Mouse (Mus musculus): Measurements from ENCODE around the gene Vamp9.

- TF ChIP-seq POLR2A (IDR thresholded peaks at IDR 0.05; ENCODE audit: control insufficient read depth, extremely low read depth, insufficient read depth, low read length, poor library complexity) (no peak), CTCF (IDR thresholded peaks at IDR 0.05; ENCODE audit: borderline replicate concordance, control insufficient read depth, extremely low read depth, insufficient read depth, low read length, poor library complexity) (no peak)
Observed at GRCm38 (mm10) chr5:99941776-99942502, 35.9 kb downstream of the Vamp9 start.

Measured in thymus, adult 2 months (tissue).